Mouse (Mus musculus) stomach, embryonic 14.5 days (tissue): ENCODE data around the gene Lhx5. TPM values are rescaled to one million over a fixed set of nuclear protein-coding genes. Genes with fewer than 3 reads are reported as not detected.

Experiments used
- ATAC-seq: fragments of 200-750 bp; cut with Nextera tagmentation; 2 replicates; pipeline ENCODE4 v1.8.0; 2017; ENCODE audit warnings: low read depth, moderate TSS enrichment; ENCODE audit not compliant: insufficient number of reproducible peaks, insufficient read depth, low FRiP score
- H3K27ac ChIP-seq: fragments of 300-500 bp; sonication (generic); 2 replicates; pipeline ENCODE4 v1.5.1; 2014; ENCODE audit warnings: mild to moderate bottlenecking, low read length, moderate library complexity, mixed read lengths
- H3K27me3 ChIP-seq: fragments of 300-500 bp; sonication (generic); 2 replicates; pipeline ENCODE4 v1.6.1; 2014; ENCODE audit warnings: low read length, control low read depth, mixed read lengths; ENCODE audit not compliant: control insufficient read depth, insufficient read depth
- H3K36me3 ChIP-seq: fragments of 300-500 bp; sonication (generic); 2 replicates; pipeline ENCODE4 v1.6.1; 2014; ENCODE audit warnings: mild to moderate bottlenecking, control low read depth, low read length, moderate library complexity, mixed read lengths; ENCODE audit not compliant: control insufficient read depth, insufficient read depth
- H3K4me1 ChIP-seq: fragments of 300-500 bp; sonication (generic); 2 replicates; pipeline ENCODE4 v1.6.1; 2014; ENCODE audit warnings: low read length, control low read depth, mixed read lengths; ENCODE audit not compliant: control insufficient read depth, insufficient read depth
- H3K4me2 ChIP-seq: fragments of 300-500 bp; sonication (generic); replicated peaks from 2 replicates; pipeline ENCODE4 v1.6.1; 2014; ENCODE audit warnings: low read depth, low read length, control low read depth
- H3K4me3 ChIP-seq: fragments of 300-500 bp; sonication (generic); 2 replicates; pipeline ENCODE4 v1.5.1; 2014; ENCODE audit warnings: low read depth, low read length, control low read depth
- H3K9ac ChIP-seq: fragments of 300-500 bp; sonication (generic); replicated peaks from 2 replicates; pipeline ENCODE4 v1.6.1; 2014; ENCODE audit warnings: low read depth, mild to moderate bottlenecking, control low read depth, low read length, moderate library complexity, mixed read lengths
- H3K9me3 ChIP-seq: fragments of 300-500 bp; sonication (generic); 2 replicates; pipeline ENCODE4 v1.6.1; 2016; ENCODE audit warnings: low read depth, low read length, control low read depth; ENCODE audit not compliant: control insufficient read depth
- WGBS: fragments of 180-500 bp; shearing (Covaris S2); extraction: QIAGEN DNeasy Blood & Tissue Kit; methylation state at CpG from one replicate; pipeline ENCODE4 v1.1.7; 2014; 5-methylcytosine and 5-hydroxymethylcytosine counted together
- polyA plus RNA-seq: library from polyadenylated mRNA; unstranded; fragments of >200 nt; fragmentation: Nextera tagmentation; extraction: Ambion mirVana; gene quantifications from 2 replicates; pipeline ENCODE4 v1.2.1, GENCODE M21; 2014

Lhx5 gene
- polyA plus RNA-seq, 1 experiment from 2014 or later: 0.35 TPM

DNA sequence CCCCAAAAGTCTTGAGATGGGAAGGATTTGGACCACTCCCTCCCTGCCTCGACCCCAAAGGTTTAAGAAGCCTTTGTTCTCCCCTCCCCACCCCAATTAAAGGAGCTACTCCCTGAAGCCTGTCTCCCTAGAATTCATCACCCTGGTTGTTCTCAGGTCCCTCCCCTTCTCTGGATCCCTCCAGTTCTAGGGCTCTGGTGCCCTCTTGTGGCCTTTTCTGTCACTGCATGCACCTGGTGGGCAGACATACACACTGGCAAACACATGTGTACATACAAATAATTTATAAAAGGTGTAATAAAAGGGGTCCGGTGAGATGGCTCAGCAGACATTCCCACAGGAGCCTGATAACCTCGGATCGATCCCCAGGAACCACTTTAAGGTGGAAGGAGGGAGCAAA, 32.8 kb downstream of the Lhx5 start:
- Histone ChIP-seq H3K27ac (no peak overlapping the region), H3K4me1 (no peaks in the 10 kb centered on the region), H3K4me2 (no peak overlapping the region), H3K9ac (no peak overlapping the region), H3K4me3 (no peak overlapping the region), H3K36me3 (no peaks in the 10 kb centered on the region), H3K27me3 (no peaks in the 10 kb centered on the region), H3K9me3 (no peaks in the 10 kb centered on the region)
- WGBS: 69% methylated on average over 4 of the region's 4 CpGs
- no peak for ATAC-seq

DNA sequence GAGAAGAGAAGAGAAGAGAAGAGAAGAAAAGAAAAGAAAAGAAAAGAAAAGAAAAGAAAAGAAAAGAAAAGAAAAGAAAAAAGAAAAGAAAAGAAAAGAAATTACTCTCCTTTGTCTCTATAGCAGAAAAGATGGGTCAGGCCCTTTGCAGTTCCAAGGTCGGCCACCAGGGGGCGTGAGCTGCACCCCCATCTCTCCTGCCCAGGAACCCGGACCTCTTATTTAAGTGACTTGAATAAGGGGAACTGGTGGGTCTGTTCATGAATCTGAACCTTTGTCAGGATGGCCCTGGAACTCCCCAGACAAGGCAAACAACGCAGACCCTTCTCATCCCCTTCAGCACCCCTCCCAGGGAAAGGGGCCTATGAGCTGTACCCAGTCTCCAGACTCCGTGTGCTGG, 33.6 kb downstream of the Lhx5 start:
- Histone ChIP-seq H3K9ac (no peak overlapping the region), H3K27ac (no peak overlapping the region), H3K4me2 (no peak overlapping the region), H3K36me3 (no peaks in the 10 kb centered on the region), H3K27me3 (no peaks in the 10 kb centered on the region), H3K4me3 (no peak overlapping the region), H3K9me3 (no peaks in the 10 kb centered on the region), H3K4me1 (no peaks in the 10 kb centered on the region)
- no peak for ATAC-seq
- 46% methylated on average over 5 of the region's 5 CpGs for whole genome bisulfite sequencing

DNA sequence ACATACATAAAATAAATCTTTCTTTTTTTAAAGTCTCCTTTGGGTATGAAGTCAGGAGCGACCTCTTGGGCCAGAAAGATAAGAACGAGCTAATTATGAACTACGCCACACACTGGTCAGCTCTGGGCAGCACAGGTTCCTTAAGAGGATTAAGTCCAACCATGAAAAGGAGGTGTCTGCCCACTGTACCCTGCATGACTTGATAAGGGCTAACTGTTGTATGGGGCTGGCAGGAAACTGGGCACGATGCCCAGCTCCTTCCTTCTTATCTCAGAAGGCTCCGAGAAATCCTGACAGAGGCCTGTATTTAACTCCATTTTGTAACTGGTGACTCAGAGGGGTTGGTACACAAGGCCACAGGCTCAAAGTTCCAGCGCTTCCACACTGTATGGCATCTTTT, 34.4 kb downstream of the Lhx5 start:
- Histone ChIP-seq H3K4me3 (no peak overlapping the region), H3K27ac (no peak overlapping the region), H3K27me3 (no peaks in the 10 kb centered on the region), H3K4me2 (no peak overlapping the region), H3K4me1 (no peaks in the 10 kb centered on the region), H3K36me3 (no peaks in the 10 kb centered on the region), H3K9me3 (no peaks in the 10 kb centered on the region), H3K9ac (no peak overlapping the region)
- 74% methylated on average over 6 of the region's 6 CpGs for WGBS
- no peak for ATAC-seq

GRCm38 (mm10) chr5:120467026-120467425, 35.5 kb downstream of the Lhx5 start:
- Histone ChIP-seq H3K27ac (no peak overlapping the region), H3K9ac (no peak overlapping the region), H3K36me3 (no peaks in the 10 kb centered on the region), H3K27me3 (no peaks in the 10 kb centered on the region), H3K4me1 (no peaks in the 10 kb centered on the region), H3K9me3 (no peaks in the 10 kb centered on the region), H3K4me3 (peak overlapping the region; percentile 5; the same call in 1 of the 2 replicates), H3K4me2 (peak overlapping the region; percentile 8; the same call in 1 of the 2 replicates)
- 6% methylated on average over 4 of the region's 4 CpGs for WGBS
- ATAC-seq: no peak

DNA sequence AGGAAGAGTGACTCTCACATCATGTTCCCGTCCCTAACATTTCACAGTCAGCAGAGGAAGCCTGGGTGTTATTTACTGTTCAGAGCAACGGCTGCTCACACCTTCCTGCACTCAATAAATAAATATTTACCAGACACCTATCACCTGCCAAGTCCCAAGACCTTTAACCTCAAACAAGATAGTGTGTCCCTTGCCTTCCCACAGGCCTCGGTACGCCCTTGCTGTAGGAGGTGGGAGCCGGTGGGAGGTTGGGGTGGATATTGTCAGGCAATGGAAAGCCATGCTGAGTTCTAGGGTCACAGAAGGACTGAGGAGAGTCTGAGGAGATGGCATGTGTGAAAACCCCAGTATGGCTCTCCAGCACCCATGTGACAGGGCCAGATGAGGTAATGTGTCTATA, 36.8 kb downstream of the Lhx5 start:
- H3K4me3 ChIP-seq: no peak overlapping the region
- no peak overlapping the region for H3K27ac ChIP-seq
- H3K9me3 ChIP-seq: no peaks in the 10 kb centered on the region
- no peaks in the 10 kb centered on the region for H3K27me3 ChIP-seq
- no peak overlapping the region for H3K4me2 ChIP-seq
- ATAC-seq: no peak
- H3K9ac ChIP-seq: no peak overlapping the region
- H3K4me1 ChIP-seq: no peaks in the 10 kb centered on the region
- WGBS: 61% methylated on average over 5 of the region's 5 CpGs
- no peaks in the 10 kb centered on the region for H3K36me3 ChIP-seq

GRCm38 (mm10) chr5:120468830-120469229, 37.3 kb downstream of the Lhx5 start:
- Histone ChIP-seq H3K4me2 (no peak overlapping the region), H3K27ac (no peak overlapping the region), H3K4me1 (no peaks in the 10 kb centered on the region), H3K9me3 (no peaks in the 10 kb centered on the region), H3K9ac (no peak overlapping the region), H3K4me3 (no peak overlapping the region), H3K27me3 (no peaks in the 10 kb centered on the region), H3K36me3 (no peaks in the 10 kb centered on the region)
- 48% methylated on average over 6 of the region's 6 CpGs for WGBS
- ATAC-seq: no peak

DNA sequence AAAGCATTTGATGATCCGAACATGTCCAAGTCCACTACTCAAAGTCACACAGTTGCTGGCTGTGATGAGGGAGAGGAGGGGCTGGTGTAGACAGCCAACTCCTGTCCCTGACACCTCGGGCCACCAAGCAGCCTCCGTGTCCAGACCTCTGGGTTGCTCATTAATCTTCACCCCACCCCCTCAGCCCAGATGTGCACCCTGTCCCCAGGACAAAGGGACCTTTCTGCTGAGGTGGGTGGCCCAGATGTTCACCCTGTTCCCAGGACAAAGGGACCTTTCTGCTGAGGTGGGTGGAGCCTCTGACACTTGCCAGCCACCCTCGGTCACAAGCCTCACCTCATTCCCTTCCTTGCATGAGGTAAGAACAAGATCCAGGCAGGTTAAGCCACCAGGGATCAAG, 40.0 kb downstream of the Lhx5 start:
- no peaks in the 10 kb centered on the region for H3K4me1 ChIP-seq
- no peaks in the 10 kb centered on the region for H3K9me3 ChIP-seq
- no peak overlapping the region for H3K27ac ChIP-seq
- no peak overlapping the region for H3K9ac ChIP-seq
- no peaks in the 10 kb centered on the region for H3K36me3 ChIP-seq
- no peak overlapping the region for H3K4me3 ChIP-seq
- H3K27me3 ChIP-seq: no peaks in the 10 kb centered on the region
- WGBS: 49% methylated on average over 4 of the region's 4 CpGs
- no peak overlapping the region for H3K4me2 ChIP-seq
- no peak for ATAC-seq

DNA sequence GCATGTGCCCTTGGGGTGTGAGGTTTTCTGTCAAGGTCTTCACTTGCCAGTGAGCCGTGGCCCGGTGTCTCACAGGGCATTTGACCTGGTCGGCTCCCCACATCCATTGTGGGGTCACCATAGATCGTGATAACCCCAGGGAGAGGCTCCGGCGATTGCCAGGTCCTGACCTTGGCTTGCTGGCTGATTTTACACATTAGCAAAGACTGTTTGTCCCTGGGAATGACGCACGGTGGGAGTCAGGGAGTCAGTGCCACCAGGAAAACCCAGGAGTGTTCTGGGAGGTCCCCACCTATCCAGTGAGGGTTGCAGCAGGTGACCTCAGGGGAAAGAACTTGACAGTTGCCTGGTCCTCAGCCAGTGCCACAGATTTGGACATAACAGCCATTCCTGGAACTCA, 41.3 kb downstream of the Lhx5 start, which contains the start of gene Sdsl:
TSS of gene Sdsl (minus strand) at position 41 of the 400 bp plus-strand sequence.
- WGBS: 69% methylated on average over 8 of the region's 8 CpGs

DNA sequence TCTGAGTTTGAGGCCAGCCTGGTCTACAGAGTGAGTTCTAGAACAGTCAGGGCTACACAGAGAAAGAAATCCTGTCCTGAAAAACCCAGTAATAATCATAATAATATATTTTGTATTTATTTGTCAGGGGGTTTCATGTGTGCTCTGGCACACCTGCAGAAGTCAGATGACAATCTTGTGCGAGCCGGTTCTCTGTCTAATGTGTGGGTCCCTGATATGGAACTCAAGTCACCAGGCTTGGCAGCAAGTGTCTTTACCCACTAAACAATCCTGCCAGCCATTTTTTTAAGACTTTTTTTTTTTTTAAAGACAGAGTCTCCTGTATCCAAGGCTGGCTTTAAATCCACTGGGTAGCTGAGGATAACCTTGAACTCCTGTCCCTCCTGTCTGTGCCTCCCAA, 41.9 kb downstream of the Lhx5 start:
- no peak for ATAC-seq
- H3K4me2 ChIP-seq: no peak overlapping the region
- H3K27ac ChIP-seq: no peak overlapping the region
- no peak overlapping the region for H3K4me3 ChIP-seq
- H3K4me1 ChIP-seq: no peaks in the 10 kb centered on the region
- WGBS: 95% methylated on average over 2 of the region's 2 CpGs
- no peaks in the 10 kb centered on the region for H3K27me3 ChIP-seq
- H3K36me3 ChIP-seq: no peaks in the 10 kb centered on the region
- H3K9ac ChIP-seq: no peak overlapping the region
- no peaks in the 10 kb centered on the region for H3K9me3 ChIP-seq

More for the DNA sequence above, 41.3 kb downstream of the Lhx5 start, which contains the start of gene Sdsl:
- no peaks in the 10 kb centered on the region for H3K36me3 ChIP-seq
- H3K4me1 ChIP-seq: no peaks in the 10 kb centered on the region
- no peak within 1 kb of the TSS for H3K4me2 ChIP-seq
- no peak within 1 kb of the TSS for H3K4me3 ChIP-seq
- no peak within 1 kb of the TSS for H3K9ac ChIP-seq
- no peak for ATAC-seq
- no peaks in the 10 kb centered on the region for H3K27me3 ChIP-seq
- H3K9me3 ChIP-seq: no peaks in the 10 kb centered on the region
- no peak within 1 kb of the TSS for H3K27ac ChIP-seq
